Mouse (Mus musculus): ENCODE measurements around the gene Susd2.

Susd2 gene

DNA sequence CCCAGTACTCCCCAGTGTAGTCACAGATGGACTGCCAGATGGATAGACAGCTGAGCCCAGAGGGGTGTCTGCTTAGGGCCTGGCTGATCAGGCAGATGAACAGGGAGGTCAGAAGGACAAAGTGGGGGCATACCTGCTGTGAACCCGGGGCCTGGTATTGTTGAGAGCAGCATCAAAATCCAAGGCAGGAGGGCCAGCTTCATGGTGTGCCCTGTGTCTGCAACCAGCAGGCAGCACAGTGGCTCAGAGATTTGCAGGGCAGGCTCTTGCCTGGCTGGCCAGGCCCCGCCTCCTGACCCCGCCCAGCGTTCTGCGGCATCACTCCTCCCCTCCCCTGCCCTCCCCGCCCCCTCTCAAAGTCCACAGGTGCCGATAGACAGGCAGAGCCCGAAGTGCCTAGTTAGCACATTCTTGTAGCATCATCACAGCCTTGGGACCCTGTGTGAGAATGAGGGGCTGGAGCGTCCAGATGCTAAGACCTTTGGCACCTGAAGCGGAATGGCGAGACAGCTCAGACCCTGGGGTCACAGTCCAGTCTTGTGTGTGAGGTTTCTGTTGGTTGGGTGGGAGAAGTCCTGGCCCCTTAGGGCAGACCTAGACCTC, at the start of gene Susd2:
TSS of gene Susd2 (minus strand) at position 268 of the 603 bp plus-strand sequence.
- DNase-seq (ENCODE audit: low read depth in 1 of 2, low spot score in 2 of 2): no peak

DNA sequence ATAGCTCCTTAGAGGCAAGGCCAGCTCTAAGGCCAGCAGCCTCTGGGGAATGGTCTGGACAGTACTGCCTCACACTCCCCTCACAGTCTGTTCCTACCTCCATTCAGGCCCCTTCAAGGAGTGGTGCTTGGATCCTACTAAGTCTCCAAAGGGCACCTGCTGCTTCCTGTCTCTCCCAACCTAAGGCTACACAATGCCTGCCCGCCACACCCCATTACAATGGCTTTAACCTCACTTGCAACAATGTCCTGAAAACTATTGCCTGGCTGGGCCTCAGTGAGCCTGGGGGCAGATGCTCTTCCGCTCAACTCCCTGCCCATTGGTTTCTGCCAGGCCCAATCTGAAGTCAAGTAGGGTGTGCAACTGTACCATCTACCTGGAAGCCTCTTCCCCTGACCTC, 44.8 kb upstream of the Susd2 start:
- no peak for DNase-seq (ENCODE audit: low read depth in 1 of 2, low spot score in 2 of 2)

DNA sequence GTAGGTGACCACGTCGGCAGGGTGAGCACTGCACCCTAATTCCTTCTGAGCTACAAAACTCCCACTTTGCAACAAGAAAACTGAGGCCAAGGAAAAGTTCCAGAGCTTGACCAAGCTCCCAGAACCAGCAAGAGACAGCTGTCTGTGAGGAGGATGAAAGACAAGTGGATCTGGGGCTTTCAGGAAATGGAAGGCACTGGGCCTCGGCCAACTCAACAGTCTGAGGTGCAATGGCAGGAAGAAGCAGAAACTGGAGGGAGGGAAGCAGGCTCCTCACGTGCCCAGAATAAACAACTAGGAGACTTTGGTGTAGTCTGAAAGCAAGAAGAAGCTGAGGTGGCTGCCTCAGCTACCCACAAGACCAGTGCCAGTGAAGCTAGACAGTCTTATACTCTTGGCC, 42.9 kb upstream of the Susd2 start:
- DNase-seq (ENCODE audit: low read depth in 1 of 2, low spot score in 2 of 2): no peak

DNA sequence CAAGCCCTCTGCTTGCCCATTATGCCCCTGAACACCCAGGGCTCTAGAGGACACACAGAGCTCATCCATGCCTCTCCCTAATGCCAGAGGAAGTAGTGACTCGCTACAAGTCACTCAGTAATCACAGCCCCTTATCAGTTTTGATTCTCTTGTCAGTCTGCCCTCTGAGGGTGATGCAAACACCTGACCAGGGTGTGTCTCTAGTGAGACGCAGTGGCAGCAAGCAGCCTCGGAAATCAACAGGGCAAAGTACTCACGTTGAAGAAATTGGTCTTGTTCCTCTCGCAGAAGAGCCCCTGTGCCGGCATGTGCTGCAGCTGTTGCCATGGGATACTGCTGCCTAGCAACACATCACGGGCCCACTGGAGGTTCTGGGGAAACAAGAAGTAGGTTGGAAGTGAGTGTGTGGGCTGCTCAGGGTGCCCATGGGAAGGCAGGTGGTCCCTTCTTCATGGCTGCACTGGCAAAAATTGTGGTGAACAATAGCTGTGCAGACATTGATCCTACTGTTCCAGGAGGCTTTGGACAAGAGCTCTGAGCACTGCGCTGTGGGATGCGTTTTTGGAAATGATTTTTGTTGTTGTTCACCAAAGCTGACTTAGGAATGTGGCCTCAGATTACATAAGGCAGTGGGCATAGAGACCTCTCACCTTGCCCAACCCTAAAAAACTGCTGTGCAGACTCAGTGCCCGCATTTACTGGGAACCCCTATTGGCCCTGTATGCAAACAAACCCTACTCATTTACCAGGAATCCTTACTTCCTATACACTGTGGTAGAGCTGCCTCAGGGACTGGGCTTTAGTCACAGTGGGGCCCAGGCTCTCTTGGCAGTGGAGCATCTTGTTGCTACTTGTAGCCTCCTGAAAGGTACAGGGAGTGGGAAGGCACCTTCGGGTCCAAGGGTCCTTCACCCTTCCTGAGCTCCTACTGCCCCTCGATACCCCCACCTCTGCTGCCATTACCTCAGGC, 40.5 kb upstream of the Susd2 start:
- no peak for DNase-seq (ENCODE audit: low read depth in 1 of 2, low spot score in 2 of 2)

DNA sequence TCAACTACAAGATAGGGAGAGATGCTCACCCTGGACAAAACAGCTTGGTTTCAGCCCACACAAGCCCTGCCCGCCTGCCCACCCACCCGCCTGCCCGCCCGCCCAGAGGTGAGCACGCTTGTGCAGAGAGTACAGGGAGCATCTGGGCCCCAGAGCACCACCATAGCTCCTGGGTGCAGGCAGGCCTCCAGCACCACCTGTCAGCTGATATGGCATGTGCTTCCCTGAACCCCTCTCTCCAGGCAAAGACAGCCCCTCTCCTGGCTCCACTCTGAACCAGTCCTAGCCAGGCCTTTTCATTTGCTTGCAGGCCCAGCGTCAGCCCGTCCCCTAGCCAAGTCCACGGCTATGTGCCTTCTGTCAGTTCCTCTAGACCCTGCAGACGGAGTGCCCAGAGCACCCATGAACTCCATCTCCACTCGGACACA, 36.8 kb upstream of the Susd2 start:
- DNase-seq (ENCODE audit: low read depth in 1 of 2, low spot score in 2 of 2): no peak

DNA sequence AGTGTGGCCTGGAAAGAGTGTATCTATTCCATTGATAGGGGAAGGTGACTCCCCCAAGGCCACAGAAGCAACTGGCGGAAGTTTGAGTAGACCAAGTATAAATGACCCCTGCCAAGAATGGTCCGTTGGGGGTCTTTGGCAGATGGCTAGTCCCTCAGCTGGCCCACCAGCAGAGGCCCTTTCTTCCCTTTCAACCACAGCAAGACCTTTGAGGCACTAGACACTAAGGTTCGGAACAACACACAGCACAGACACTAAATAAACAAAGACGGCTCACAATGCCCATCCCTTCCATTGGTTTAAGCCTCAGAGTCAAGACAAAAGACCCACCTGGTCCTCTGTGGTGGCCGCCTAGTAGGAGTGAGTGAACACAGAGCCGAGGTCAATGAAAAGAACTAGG, 35.4 kb upstream of the Susd2 start:
- DNase-seq (ENCODE audit: low read depth in 1 of 2, low spot score in 2 of 2): no peak

DNA sequence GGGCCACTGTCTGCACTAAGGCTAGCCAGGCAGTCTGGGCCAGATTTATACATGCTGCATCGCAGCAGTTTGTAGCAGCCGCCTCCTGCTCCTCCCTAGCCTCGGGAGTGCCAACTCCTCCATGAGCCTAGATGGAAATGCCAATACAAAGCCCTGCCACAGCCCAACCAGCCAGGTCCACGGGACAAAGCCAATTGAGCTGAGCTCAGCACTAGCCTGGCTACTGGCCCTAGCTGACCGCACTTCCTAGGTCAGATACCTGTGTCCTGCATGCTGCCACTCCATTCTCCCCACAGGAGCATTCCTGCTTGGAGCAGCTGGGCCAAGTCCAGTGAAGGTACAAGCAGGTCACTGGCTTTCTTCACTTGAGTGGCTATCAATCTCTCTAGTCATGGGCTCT, 34.2 kb upstream of the Susd2 start:
- DNase-seq (ENCODE audit: low read depth in 1 of 2, low spot score in 2 of 2): no peak

DNA sequence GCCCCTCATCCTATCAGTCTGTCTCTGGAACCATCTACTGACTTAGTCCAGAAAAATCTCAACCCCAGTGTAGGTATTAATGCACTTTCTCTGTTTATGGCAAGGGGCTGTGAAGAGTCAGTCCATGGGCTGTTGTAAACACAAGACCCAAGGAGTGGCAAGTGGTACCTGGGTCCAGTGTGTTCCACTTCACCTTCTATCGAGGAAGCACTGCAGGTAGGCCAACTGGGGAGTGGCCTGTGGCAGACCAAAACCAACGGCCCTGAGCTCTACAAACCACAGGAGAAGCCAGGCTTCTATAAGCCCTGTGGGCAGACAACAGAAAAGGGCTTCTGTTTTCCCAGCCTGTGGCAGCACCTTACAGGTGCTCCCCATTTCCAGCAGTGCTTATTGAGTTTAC, 33.8 kb upstream of the Susd2 start:
- no peak for DNase-seq (ENCODE audit: low read depth in 1 of 2, low spot score in 2 of 2)

DNA sequence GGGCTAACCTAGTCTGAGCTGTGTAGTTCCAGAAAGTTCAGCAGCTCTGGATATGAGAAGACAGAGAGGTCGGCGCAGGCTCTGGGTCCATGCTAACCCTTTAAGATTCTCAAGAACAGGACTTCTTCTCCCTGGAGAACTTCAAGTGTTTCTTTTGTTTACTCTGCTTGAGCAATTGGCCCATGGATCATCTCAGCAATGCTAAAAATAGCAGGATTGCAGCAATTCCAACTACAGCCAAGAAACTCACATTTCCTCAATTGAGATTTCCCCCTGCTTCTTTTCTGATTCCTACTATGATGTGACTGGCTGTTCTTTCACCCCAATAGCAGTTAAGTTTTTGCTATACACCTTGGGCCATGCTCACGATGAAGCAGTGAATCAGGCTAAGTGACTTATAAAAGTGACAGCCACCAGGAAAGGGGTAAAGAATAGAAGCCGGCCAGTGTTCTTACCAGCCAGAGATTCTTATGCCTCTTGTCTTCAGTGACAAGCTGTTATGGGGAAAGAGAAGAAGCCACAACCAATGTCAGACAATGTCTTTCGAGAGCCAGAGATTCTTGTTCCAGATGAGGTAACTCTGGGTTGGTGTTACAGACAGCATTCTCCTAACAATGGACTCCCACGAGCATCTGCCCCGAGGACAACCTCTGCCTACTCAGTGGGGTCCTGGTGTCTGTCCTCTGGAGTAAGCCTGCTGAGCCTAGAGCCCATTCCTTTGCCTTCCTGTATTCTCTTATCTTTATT, 33.2 kb upstream of the Susd2 start:
- peak; percentile 13 to 31 for DNase-seq (ENCODE audit: low read depth in 1 of 2, low spot score in 2 of 2)

DNA sequence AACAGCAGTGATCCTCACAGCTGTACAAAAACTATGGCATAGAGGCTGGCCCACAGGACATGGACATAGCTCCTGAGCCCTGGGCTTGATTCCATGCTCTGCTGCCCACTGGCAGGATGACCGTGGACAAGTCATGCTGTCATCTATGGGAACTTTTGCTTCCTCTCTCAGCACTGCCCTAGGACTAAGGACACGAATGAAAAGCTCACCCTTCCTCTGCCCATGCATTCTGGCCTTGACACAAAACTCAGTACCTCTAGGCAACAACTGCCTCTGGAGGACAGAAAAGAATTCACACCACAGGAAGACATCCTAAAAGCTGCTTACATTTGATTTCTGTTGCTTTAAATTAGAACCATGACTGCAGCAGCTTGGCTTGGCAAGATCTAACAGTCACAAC, 32.5 kb upstream of the Susd2 start:
- DNase-seq (ENCODE audit: low read depth in 1 of 2, low spot score in 2 of 2): no peak

DNA sequence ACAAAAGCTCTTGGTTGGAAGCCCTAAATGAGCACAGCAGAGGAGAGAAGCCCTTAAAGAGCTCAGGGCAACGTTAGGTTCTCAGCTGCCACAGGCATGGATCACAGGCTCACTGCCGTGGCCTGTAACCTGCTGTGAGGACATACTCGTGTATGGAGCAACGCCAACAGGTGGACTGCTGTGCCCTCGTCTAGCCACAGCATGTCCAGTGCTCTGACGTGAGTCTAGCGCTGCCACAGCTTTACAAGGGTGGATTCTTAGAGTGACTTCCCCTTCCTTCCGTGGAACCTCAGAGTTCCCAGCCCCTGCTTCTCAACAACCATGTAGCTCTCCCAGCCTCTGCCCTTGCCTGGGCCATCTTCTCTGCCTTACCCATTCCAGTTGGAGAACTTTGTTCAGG, 31.8 kb upstream of the Susd2 start:
- DNase-seq (ENCODE audit: low read depth in 1 of 2, low spot score in 2 of 2): no peak

DNA sequence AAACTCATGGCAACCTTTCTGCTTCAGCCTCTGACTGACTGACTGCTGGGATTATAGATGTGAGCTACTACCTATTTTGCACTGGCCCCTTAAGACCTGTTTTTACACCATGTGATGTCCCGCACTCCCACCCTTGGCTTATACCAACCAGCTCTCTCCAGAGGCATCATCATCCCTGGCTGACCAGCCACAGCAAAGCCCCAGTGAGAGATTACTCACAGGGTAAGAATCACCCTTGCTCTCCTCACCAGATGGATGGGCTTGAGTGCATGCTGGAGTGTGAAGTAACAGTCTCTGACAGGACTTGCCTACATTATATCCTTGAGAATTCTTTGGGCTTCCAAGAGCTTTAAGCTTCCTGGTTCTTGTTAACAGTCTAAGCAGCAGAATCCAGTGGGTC, 26.1 kb upstream of the Susd2 start:
- no peak for DNase-seq (ENCODE audit: low read depth in 1 of 2, low spot score in 2 of 2)

DNA sequence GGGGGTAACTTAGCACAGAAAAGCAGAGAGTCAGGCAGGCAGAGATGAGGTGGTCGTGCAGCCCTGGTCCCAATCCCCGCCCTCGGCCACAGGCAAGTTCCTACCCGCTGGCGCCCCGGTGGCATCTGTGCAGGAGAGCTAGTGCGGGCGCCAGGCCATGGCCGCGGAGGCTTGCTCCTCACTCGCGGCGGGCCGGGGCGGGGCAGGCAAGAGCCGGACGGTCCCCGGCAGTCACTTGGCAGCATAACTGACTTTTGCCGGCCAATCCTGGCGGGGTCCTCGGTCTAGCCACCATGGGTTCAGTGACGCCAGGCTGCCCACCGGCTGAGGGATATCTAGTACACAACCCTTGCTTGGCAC, 24.1 kb upstream of the Susd2 start:
- peak in 1 of 2 experiments; percentile 29 for DNase-seq (ENCODE audit: low read depth in 1 of 2, low spot score in 2 of 2)

DNA sequence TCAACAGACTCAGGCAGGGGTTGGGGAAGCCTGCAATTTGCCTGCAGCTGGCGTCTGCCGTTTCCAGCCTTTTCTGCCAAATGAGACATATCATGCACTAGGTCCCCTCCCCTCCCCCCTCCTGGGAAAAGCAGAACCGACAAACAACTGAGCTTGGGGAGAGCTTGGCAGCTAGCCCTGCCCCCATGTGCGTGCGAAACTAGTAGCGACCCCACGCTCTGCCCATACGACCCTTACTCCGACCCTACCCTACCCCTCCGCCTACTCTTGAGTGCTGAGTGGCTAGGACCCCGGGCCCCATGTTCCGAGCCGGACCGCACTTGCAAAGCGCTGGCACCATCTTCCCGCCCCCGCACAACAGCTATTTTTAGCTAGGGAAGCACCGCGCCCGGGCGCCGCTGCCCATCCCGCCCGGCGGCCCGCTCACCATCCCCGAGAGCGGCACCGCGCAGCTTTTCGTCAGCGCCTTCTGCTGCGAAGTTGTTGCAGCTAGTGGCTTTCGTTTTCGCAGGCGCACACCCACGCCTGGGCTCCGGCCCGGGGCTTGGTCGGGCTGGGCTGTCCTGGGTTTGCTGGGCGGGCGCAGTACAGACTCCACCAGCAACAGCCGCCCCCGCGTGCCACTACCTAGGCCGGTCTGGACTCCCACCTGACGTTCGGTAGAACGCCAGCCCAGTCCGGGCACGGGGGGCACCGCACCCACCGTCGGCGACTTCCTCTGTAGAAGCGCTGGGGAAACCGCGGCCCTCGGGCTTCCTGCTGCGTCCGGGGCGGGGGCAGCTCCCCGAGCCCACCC, 23.5 kb upstream of the Susd2 start:
- peak in 1 of 2 experiments; percentile 48 for DNase-seq (ENCODE audit: low read depth in 1 of 2, low spot score in 2 of 2)

DNA sequence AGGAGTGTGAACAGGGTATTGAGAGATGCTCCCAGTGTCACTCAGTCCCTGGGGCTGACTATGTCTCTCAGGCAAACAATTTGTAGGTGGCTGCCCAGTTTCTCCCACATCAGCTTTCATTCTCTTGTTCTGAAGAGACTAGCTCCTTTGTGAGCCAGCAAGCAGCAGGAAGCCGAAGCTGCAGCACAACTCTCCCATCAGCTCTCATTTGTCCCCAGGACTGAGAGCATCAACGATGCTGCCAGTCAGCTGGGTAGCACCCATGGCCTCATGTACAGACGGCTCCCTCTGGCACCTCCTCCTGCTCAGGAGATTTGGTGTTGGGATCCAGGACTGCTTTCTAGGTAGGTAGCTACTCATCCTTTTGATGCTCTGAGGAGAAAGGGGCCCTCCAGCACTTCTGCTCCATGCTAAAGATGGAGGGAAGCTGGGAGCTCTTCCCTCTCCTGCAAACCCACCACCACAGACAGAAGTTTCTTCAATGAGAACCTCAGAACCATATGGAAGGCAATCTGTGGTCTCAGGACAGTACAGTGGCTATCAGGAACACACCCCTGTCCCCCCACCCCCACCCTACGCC, 22.7 kb upstream of the Susd2 start:
- DNase-seq (ENCODE audit: low read depth in 1 of 2, low spot score in 2 of 2): no peak

DNA sequence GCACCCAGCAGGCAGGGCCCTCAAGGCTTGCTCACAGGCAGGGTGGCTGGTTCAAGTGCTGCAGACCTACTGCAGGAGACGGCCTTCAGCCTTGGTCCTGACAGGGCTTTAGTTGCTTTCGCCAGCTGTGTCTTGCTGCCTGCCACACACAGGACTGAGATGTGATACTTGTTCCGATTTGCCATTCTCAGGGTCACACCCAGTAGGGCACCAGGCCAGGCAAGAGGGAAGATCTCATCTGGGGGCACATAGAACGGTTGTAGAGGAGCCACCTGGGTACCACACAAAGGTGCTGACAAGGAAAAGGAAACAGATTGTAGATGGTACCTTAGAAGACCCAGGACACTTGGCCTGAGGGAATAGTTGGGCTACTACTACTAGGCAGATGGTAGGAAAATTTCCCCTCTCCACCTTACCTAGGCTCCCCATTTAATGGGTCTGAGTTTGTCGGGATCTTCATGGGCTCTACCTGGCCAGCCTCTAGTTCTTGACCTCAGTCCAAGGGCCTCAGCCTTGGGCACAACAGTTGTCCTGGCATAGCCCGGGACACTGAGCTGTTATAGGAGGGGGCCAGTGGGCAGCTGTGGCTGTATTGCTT, 21.0 kb upstream of the Susd2 start:
- DNase-seq (ENCODE audit: low read depth in 1 of 2, low spot score in 2 of 2): no peak

DNA sequence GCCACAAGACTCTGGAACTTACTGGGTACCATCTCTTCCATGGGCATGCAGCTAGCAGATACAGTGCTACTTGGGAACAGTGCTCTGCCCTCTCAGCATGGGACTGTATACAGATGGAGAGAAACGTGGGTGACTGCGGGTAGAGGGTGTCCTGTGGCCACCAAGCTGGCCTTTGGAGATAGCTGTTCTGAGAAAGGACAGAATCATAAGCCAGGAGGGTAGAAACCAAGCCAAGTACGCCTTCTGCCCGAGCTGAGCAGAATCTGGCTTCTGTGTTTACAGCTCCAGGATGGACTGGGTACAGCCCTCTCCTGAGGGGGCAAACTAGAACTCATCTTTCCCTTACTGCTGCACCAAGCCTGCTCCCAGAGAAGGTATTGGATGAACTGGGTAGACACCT, 18.8 kb upstream of the Susd2 start:
- DNase-seq (ENCODE audit: low read depth in 1 of 2, low spot score in 2 of 2): no peak

DNA sequence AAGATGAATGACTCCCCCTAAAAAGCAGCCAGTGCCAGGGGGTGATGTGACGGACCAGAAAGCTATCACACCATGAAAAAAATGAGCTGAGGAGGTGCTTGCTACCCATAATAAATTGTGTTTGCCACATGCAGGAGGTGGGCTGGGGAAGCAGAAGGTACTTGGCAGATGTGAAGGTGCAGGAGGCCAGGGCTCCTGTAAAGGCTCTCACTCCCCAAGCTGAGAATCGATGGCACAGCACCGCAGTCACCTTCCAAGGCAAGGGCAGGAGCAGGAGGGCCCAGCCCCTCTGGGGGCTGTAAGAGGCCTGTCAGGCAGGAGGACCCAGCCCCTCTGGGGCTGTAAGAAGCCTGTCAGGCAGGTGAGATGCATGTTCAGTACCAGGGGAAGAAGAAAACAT, 18.1 kb upstream of the Susd2 start:
- no peak for DNase-seq (ENCODE audit: low read depth in 1 of 2, low spot score in 2 of 2)

DNA sequence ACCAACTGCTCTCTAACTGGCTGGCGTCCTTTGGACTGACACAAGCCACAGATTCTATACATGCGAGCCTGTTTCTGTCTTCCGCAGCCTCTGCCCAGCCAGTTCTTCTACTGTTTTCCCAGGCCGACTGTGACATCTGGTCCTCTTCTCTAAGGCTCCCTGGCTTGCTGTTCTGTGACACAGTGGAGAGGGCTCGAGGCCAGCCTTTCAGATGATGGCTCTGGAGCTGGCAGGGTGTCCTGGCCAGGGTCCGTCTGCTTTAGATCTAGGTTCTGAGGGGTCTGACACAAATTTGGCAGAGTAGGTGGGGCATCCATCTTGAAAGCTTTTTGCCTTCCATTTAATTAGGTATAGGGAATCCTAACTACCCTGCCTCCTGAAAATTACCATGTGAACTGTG, 17.6 kb upstream of the Susd2 start:
- DNase-seq (ENCODE audit: low read depth in 1 of 2, low spot score in 2 of 2): no peak

DNA sequence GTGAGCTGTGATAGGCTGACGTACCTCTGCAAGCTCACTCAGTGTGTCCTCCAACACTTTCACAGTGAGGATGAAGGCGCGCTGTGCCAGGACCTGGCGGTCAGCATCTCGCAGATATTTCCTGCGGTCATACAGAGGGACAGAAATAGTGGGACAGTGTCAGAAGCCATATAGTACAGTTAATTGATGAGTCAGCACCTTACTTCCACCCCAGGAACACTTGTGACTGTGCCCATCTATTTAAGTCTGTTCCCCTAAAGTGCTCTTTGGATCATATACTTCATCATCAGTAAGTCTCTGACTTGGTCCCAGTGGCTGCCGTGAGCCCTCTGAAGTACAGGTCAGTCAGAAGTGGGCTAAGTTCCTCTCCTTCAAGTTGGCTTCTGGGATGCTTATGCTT, 14.0 kb upstream of the Susd2 start:
- no peak for DNase-seq (ENCODE audit: low read depth in 1 of 2, low spot score in 2 of 2)

All from monocyte, adult 2 months (primary cell).